Mouse (Mus musculus) gastrocnemius, postnatal 10 days (tissue): ENCODE data around the gene Lrrc39. TPM values are rescaled to one million over a fixed set of nuclear protein-coding genes. Genes with fewer than 3 reads are reported as not detected.

ENCODE experiments used
- DNase-seq: peaks from one replicate; pipeline ENCODE4 v3.0.0; 2021; ENCODE audit warnings: mixed read lengths
- total RNA-seq, 2 experiments: library from RNA; stranded (reverse); gene quantifications; 2 replicates each; pipeline ENCODE4 v1.2.3; 2021

The Lrrc39 gene
- total RNA-seq, 2 experiments from 2014 or later = 38.4 to 39.8 TPM

DNA sequence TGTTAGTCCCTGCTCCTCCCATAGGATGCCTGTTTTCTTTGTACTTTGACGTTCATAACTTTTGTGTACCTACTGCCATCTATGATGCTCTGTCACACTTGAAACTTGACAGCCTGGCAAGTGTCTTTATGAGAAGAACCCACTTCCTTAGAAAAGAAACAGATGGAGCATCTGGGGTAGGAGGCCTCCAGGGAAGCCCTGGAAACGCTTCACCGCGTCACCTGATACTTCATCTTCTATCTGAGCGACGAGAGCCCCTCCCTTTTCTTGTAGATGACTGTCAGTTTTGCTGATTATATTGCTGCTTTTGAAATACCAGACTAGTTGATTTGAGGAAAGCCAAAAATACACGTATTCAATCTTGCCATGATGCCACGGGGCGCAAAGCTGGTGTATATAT is 41.8 kb downstream of the Lrrc39 start:
- no peak for DNase-seq

DNA sequence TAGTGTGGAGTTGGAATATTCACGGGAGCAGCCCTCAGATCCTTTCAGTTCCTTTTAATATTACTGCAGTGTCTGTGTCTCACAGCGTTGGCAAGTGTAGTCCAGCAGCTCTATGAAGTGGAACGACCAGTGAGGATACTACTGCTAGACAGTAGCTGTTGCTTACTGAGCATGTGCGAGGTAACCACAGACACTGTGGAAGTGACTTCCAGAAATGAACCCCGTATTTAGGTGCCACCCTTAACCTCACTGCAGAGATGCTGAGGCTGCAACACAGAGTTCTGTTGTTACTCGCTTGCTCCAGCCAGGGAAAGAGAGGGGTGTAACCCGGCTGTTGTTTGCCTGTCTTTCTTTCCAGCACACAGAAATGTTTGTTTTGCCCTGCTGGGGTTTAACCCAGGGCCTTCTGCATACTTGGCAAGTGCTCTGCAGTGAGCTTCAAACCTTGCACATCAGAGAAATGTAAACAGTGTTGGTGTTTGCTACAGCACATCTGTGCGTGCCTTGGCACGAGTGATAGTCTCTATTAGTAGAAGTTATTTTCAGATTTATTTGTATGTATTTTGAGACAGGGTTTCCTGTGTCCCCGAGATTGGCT is 51.6 kb downstream of the Lrrc39 start, which contains the start of gene Trmt13:
Trmt13 (minus strand) TSS at position 293 of the 598 bp plus-strand sequence.
- no peak for DNase-seq

DNA sequence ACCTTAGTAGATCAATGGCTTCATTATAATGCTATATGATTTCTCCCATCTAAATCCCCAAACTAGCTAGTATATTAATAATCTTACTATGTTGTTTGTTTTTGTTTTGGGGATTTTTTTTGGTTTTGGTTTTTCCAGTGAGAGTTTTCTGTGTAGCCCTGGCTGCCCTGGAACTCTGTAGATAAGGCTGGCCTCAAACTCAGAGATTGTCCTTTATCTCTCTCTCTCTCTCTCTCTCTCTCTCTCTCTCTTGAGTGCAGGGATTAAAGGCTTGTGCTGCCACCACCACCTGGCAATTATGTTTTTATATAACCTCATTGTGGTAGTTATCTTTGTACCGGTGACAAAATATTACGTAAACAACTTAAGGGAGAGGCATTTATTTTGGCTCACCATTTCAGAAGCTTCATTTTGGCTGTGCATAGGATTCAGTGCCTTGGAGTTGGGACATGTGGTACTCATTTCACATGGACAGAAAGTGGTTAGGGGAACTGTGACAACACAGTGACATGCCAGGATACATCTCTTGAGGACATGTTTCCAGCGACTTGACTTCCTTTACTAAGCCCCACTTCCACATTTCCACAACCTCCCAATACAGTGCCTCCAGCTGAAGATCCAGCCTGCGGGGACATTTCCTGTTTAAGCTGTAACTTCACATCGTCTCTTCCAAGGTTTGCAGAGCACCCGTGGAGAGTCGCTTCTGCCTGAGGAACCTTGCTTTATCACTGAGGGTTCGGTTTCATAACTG is 52.7 kb downstream of the Lrrc39 start:
- DNase-seq = no peak

DNA sequence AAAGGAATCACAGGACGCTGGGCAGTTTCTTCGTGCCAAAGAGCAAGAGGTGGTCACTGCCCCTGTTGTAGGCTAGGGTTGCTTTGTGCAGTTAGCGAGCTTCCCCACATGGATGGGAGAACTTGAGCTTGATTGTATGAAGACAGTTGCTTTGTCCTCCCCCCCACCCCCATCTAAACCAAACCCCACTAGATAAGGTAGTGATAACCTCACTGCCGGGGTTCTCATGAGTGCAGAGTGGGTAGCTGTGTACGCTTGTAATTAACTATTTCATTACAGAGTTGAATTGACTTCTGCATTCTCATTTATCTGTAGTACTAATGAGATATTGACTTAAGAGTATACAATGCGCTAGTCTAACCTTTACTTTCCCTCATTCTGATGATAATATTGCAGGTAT is 56.1 kb downstream of the Lrrc39 start:
- no peak for DNase-seq

GRCm38 (mm10) chr3:116620636-116621370 is 58.0 kb downstream of the Lrrc39 start:
- no peak for DNase-seq

DNA sequence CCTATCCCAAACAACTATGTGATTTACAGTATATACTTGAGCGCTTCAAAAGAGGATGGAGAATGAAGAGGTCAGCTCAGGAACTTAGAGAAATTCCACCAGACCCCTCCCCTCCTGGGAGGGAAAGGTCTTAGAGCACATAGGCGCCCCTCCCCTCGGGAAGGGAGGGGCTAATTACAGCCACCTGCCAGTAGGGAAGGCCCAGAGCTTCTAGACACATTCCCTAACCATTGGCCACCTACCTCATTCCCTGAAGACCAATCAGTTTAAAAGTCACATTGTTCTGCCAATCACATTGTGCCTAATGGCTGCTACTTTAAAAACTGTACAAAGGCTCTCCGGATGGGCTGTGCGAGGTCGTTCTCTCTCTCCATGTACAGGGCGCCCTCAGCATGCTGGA is 59.9 kb downstream of the Lrrc39 start:
- DNase-seq = no peak

DNA sequence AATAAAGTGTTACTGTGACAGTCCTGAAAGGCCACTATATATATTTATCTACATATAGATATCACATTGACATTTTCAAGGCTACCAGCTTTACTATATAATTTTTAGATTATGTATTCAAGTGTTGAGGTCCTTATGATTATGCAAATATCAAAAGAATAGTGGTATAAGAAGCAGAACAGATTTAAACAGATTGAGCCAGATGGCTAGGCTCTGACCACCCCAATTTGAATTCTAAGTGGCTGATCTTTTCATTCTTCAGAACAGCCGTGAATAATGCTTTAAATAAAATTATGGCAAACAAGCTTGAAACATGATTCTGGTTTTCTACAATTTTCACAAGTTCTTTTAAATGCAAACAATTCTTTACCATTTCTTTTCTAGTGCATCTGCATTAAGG is 68.7 kb downstream of the Lrrc39 start:
- DNase-seq = no peak

Other genes starting within 250 kb of the Lrrc39 start
- 10 to 100 TPM; 19.1 to 22.1 TPM for gene Cdc14a, start 138.9 kb upstream of the Lrrc39 start, total RNA-seq
- gene Rtca, start 54.8 kb upstream of the Lrrc39 start, total RNA-seq = 10 to 100 TPM; 19.9 to 20.9 TPM
- gene Dbt, start 49.9 kb upstream of the Lrrc39 start, total RNA-seq = 10 to 100 TPM; 18.4 to 23.1 TPM
- 1 to 10 TPM; 4.4 to 5.2 TPM for gene Sass6, start 32.0 kb downstream of the Lrrc39 start, total RNA-seq
- 1 to 10 TPM; 6.9 to 9.3 TPM for gene Trmt13, start 51.6 kb downstream of the Lrrc39 start, total RNA-seq
- gene Mfsd14a, start 99.7 kb downstream of the Lrrc39 start, total RNA-seq = 10 to 100 TPM; 15.9 to 20.0 TPM
- gene Gm43191, start 118.3 kb downstream of the Lrrc39 start, total RNA-seq = not detected
- 10 to 100 TPM; 10.6 to 11.8 TPM for gene Slc35a3, start 149.9 kb downstream of the Lrrc39 start, total RNA-seq
- 100 to 1,000 TPM; 369 to 472 TPM for gene Agl, start 245.2 kb downstream of the Lrrc39 start, total RNA-seq